Mouse (Mus musculus) kidney, adult 18-20 months (tissue): ENCODE measurements around the gene Apof.

Source experiments
- DNase-seq: peaks from one replicate; pipeline ENCODE4 v3.0.0; 2021

Apof gene

DNA sequence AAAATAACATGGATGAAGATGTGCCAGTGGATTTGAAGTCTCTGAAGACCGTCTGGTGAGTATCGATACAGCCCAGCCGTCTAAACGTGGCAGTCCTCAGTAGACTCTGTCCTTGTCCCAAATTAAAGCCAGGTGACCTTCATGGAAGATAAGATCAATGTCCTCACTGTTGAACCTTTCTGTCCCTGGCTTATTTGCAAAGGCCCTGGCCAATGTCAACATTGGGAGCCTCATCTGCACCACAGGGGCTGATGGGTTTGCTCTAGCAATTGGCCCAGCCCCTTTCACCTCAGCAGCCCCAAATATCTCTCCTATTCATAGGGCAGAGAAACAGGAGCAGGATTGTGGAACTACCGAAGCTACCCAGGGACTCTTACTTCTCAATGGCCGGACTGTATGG lies at the start of gene Apof:
Gene Apof (plus strand): TSS at position 301 of the 400 bp plus-strand sequence.
- DNase-seq = no peak

DNA sequence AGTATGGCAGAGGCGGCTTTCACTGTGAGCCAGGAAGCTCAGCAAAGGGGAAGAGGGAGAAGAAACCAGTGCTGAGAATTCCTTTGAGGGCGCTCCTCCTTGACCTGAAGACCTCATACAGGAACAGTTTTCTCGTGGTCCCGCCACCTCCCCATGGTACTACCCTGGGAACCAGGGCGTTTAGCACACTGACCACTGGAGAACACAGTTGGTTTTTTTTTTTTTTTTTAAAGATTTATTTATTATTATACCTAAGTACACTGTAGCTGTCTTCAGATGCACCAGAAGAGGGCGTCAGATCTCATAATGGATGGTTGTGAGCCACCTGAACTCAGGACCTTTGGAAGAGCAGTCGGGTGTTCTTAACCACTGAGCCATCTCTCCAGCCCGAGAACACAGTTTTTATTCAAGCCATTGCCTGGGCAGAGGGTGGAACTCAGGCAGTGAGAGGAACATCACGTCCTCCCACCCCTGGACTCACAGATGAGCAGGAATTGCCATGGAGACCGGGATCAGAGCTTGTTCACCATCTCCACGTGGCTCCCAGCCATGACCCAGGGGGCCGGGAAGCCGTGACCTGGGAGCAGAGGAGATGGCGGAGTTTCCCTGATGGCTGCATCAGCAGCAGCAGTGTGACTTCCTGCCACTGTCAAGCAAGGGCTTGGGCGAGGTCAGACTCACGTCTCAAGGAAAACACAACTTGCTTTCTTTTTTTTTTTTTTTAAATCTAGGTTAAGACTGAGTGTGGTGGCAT lies 46.8 kb upstream of the Apof start:
- no peak for DNase-seq

DNA sequence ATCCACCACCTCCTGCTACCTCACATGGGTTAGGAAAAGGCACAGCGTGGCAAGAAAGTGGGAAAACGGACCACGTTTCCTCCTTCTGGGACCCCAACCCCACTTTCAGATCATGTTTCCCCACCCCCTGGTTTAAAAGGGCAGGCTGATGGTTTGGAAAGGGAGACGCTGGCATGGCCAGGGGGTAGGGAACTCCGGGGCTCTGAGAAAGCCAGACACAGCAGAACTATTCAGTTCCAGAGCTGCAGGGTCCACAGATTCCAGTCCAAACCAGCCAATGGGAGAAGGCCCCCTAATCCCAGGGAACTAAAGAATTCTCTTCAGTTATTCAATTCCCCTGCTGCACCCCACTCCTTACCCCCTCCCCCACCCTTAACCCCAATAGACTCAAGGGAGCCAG lies 43.4 kb upstream of the Apof start:
- DNase-seq = no peak

DNA sequence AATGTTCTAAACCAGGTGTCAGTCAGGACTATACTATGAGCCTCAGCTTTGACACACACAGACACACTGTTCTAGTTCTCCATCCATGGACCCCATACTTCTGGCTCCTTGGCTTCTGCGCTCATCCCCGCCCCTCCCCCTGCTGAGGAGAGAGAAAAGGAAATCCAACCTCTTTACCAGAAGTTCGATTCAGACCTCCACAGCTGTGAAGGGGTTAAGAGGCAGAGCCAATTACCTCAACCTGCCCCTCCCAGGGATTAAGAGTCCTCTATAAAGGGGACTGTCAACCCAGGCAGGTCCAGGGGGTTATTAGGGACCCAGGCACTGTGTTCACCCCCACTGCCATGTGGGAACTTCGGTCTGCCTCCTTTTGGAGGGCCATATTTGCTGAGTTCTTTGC lies 42.9 kb upstream of the Apof start, which contains the start of gene Mip:
Gene Mip (plus strand): TSS at position 301 of the 400 bp plus-strand sequence.
- DNase-seq = no peak

DNA sequence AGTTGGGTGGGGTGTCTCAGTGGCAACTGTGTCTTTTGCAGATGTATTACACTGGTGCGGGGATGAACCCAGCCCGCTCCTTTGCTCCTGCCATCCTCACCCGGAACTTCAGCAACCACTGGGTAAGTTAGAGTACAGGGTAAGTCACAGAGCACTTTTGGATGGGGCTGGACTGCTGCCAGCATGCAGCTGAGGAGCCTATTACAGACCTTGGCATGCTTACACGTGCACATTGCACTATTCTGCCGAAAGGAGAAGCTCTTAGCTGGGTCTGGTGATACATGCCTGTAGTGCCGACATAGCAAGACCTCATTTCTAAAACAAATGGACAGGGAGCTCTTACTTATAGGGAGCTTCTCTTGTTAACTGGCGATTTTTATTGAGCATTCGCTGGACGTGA lies 40.9 kb upstream of the Apof start:
- DNase-seq = no peak

DNA sequence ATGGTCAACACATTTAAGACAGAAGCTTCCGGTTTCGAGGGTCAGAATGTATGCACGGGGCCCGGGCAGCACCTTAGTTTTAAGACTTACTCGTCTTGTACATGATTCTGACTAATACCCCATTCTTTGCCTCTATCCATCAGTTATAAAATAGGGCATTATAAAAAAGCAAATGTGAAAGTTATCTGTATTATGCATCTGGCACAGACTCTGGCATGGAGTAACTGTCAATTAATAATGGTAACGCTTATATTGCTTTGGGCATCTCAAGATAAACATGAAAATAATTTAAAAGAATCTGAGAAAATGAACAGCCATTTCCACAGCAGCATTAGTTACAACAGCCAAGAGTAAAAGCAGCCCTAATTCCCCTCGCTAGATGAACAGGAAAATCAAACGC lies 40.5 kb upstream of the Apof start:
- no peak for DNase-seq

DNA sequence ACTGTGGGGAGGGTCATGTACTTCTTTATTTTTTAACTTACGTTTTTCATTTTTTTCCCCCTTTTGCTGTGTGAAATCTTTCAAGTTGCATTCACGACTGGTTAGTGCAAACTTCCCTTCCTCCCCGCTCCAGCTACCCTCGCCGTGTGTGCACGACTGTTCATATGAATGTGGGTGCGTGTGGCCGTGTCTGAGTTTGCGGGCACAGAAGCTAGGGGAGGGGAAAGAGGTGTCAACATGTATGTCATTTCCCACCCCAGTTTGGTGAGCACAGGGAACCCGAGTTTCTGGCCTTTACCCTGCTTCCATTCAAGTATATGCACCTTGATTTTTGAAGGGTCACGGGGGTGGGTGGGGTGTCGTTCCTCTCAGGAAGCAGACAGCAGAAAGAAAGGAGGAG lies 37.9 kb upstream of the Apof start:
- DNase-seq = no peak

DNA sequence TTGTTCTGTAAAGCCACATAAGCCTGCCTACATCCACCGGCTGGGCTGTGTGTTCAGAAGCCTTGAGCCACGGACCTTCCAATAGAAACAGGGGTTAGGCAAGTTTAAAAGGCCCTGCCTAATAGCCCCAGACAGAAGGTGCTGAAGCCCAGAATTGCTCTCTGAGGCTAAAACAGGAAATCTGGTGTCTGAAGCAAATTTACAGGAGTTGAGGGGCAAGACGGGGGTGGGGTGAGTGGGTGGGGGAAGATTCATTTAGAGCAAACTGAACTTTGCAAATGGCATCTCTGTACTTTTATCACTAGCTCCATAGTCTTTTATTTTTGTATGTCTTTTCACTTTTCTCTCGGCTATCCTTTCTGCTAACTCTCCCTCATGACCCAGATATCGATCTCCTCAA lies 37.3 kb upstream of the Apof start:
- no peak for DNase-seq

DNA sequence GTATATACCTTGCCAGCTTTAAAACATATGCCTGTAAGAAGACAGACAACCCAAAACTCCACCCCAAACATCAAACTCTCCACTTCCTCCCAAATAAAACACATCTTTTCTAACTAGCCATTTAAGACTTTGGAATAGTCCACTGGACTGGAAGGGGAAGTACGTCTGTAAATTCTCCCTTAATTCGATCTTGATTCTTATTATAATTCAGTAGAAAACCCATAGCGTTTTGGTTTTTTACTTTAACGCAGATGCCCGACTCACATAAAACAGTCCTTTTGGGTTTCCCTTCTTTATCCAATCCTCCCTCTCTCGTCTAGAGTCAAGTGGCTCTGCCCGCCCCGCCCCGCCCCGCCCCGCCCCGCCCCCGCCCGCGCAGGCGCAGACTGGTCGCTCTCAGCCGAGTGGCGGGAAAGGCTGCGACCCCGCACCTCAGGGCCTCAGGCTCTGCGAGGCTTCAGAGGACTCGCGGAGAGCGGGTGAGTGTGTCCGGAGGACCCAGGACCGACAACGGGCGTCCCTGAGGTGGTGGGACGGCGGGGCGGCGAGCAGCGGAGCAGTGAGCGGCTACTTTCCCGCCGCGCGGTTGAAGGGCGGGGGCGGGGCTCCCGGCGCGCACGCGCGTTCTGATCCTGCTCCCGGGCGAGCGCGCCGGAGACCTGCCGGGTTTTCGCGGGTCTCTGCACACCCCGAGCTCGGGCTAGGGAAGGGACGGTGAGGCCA lies 36.6 kb upstream of the Apof start, which contains the start of gene Timeless:
Gene Timeless (plus strand): TSS at position 369 of the 723 bp plus-strand sequence.
- peak; percentile 94 for DNase-seq

DNA sequence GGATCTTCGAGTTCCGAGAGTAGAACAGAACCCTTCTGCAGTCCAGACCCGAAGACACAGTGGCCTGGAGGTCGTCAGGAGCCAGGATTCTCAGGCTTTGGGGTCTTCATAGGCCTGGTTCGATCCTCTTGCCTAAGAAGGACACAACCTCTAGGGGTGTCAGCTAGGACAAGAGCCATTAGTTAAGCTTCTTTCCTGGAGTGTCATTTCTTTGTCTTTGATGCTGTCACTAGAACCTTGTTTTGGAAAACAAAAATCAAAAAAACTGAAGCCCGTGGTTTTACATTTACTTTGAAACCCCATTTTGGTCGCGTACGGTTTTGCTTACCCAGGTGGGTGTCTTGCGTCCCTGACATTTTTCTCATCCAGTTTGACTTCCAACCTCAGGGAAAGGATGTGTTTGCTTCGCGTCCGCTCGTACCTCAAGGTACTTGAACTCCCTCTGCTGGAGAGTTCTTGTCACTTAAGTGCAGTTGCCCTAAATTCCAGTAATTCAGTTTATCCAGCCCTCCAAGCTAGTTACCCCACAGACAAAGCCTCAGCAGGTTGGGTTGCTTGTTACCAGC lies 36.0 kb upstream of the Apof start:
- peak; percentile 67 for DNase-seq

DNA sequence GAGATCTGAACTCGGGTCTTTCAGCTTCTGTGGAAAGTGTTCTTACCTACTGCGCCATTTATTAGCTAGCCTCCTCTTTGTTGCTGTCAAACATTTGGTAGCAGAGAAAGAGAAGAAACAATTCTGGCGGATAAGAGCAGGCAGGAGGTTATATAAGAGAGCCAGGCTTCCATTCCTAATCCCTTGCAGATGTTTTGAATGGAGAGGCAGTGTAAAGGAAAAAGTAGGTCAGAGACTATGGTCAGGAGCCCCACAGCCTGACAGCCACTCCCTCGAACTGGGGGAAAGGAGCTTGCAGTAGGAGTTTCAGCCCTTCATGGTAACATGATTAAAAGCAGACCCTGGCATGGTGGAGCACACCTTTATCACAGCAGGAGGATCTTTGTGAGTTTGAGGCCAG lies 32.1 kb upstream of the Apof start:
- DNase-seq = no peak

DNA sequence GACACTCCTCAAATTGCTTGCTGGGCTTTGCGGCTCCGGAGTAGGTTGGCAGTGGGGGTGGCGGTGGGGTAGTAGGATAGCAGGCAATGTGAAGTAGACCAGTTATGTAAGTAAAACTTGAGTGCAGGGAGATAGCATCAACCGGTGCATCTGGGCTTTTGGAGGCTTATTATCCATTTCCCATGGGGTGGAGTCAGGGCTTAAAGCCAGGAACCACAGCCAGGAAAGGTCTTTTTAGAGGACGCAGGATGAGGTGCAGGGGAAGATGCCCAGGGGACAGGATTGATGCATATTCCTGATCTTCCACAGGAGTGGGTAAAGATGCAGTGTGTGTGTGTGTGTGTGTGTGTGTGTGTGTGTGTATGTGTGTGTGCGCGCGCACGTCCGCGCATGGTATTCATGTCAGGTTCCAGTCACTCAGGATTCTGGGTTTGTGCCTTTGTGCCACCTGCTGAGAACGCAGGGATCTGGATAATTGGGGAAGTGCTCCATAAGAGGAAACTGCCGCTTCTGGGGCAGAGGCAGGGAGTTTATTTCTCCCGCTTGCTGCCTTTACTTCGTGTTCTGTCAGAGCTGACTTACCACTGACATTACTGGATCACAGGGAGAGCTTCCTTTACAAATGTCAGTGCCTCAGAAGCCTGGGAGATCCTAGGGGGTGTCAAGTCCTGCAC lies 30.5 kb upstream of the Apof start:
- DNase-seq = peak; percentile 10

DNA sequence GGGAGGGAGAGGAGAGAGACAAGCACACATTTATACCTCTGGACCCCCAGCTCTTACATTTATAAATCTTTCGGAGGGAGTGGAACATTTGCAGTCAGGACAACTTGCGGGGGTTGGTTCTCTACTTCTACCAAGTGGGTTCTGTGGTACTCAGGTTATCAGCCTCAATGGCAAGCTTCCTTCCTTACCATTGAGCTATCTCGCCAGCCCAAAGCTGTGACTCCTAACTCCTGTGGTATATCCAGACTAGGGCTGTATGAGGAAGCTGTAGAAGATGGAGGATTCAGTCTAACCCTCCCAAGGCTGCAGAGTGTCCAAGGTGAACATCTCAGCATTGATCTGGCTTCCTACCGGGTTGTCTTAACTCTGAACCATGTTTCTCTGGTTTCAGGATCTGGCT lies 29.3 kb upstream of the Apof start:
- DNase-seq = no peak

DNA sequence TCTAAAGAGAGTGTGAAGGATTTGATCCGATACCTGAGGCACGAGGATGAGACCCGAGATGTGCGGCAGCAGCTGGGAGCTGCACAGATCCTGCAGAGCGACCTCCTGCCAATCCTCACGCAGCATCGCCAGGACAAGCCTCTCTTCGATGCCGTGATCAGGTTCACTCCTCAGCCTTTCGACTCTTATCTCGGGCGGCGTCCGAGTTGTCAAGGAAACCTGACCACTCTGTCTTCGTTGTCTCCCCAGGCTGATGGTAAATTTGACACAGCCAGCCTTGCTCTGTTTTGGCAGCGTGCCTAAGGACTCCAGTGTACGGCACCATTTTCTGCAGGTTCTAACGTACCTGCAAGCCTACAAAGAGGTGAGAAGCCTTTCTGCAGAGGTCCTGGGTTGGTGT lies 28.3 kb upstream of the Apof start:
- DNase-seq = no peak

DNA sequence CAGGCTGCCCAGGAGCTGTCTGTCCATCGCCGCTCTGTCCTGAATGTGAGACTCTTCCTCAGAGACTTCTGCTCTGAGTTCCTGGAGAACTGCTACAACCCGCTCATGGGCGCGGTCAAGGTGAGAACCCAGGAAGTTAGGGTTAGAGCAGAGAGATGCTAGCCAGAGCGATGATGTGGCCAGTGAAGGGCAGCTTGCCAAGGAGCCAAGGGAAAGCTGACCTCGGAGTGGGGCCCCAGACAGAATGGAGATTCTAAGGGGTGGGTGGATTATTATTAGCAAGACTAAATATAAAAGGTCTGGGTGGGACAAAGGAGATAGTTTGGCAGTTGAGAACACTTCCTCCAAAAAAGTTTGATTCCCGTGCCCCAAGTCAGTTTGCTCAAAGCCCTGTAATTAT lies 25.2 kb upstream of the Apof start:
- no peak for DNase-seq

DNA sequence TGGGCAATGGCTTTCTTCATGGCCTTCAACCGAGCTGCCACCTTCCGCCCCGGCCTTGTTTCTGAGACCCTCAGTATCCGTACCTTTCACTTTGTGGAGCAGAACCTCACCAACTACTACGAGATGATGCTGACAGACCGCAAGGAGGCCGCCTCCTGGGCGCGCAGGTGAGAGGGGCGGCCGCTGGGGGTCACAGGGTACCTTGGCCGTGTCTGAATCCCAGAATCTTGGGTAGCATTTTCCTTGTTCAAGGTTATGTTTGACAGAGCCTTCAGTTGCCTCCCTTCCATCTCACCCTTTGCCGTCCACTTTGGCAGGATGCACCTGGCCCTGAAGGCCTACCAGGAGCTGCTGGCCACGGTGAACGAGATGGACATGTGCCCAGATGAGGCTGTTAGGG lies 24.4 kb upstream of the Apof start:
- no peak for DNase-seq

DNA sequence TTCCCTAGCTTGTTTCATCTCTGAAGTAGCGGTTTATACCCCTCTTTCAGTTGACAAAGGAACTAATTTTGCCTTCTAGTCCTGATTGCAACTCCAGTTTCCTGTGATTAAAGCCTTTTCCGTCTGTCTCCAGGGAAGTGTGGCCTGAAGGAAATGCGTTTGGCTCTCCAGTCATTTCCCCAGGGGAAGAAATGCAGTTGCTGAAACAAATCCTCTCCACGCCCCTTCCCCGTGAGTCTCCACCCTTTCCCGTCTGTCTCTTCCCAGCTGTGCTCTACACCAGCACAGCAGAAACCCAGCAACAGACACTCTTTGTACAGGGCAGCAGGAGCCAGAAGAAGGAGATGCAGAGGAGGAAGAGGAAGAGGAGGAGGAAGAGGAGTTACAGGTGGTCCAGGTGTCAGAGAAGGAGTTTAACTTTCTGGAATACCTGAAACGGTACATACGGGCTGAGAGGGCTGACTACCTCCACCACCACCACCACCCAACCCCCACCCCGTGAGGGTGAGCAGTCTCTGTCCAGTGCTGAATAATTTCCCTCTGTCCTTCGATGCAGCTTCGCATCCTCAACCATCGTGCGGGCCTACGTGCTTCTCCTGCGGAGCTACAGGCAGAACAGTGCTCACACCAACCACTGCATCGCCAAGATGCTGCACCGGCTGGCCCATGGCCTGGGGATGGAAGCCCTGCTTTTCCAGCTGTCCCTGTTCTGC lies 21.3 kb upstream of the Apof start:
- peak; percentile 45 for DNase-seq

DNA sequence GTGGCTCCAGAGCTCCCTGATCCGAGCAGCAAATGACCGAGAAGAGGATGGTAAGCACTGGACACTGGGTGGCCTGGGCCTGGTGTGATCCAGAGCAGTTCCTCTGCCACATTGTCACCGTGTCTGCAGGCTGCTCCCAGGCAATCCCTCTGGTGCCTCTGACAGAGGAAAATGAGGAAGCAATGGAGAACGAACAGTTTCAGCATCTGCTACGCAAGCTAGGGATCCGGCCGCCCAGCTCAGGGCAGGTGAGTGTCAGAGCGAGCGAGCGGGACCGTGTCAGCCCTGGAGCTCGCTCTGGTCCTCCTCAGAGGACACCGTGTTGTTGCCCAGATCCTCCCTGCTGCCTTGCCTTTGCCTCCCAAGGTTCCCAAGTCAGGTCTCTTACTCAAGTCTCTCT lies 17.9 kb upstream of the Apof start:
- DNase-seq = no peak

DNA sequence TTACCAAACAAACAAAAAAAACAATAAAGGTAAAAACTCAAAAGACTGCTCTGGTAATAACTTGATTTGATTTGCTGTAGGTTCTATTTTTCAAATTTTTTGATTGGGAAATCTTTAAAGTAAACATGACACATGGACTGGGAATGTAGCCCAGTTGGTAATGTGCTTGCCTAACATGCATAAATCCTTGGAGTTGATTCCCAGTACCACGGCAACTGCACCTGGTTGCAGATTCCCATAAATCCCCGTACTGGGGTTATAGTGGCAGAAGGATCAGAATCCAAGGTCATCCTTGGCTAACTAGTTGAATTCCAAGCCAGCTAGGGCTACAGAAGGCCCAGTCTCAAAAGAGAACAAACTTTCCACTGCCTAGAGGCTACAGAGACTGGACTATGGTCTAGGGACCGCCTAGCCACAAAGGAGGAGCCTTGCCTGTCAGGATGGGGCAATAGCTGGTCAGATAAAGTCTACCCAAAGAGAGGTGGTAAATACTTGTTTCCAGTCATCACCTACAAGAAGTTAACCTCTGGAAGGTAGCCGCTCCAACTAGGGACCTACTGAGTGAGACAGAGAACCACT lies 14.7 kb upstream of the Apof start, which contains the start of gene Apon:
Gene Apon (plus strand): TSS at position 420 of the 579 bp plus-strand sequence.
- DNase-seq = no peak

DNA sequence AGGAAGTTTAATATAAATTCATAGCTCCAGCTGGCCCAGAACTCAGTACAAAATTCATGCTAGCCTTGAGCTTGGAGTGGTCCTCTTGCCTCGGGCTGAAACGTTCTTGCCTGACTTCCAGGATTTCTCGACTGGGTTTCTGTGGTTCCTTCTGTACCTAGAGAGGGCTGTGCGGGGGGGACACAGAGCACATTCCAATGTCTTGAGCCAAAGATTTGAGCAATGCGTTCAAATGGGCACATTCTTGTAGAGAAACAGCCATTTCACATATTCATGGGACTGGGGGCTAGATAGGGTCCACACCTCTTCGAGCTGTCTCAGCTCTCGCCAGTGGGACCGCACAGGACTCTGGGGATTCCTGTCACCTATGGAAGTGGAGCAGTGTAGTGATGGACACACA lies 12.5 kb upstream of the Apof start:
- DNase-seq = no peak

DNA sequence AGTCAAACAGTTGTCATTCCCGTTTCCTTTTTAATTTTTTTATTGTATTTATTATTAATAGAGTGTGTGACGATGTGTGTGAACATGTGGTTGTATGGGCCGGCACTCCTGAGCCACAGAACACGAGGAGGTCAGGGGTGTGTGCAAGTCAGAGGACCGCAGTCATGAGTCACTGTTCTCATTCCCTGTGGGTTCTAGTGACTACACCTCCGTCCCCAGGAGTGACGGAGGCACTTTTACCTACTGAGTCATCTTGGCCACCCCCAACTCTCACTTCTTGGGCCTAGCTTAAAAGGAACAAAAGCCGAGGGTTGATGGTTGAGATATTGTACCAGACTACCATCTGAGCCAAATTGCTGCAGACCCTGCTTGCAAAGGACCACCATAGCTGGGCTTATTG lies 12.1 kb upstream of the Apof start:
- no peak for DNase-seq

DNA sequence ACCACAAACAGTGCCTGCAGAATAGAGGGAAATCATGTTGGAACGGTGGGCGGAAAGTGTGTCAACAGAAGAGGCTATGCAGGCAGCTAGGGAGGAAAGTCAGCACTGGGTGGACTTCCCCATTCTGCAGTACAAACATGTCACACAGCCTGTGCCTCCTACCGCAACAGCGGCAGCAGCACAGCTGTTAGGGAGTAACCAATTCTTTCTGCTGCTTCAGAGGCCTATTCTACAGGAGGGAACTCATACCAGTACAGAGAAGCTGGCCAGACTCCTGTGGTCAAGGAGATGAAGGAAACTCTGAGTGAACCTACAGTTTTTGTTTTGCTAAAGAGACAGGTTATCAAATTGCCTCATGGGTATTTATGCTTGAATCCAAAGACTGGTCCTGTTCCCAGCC lies 9.5 kb upstream of the Apof start:
- DNase-seq = no peak
